Mouse (Mus musculus): ENCODE measurements at regions not wholly inside any gene's neighbourhood (a gene's known extent, or its start where the extent isn't known, plus 50 kb on each side); places are given as distances from the start of the nearest gene placed in this dataset.

- no peak overlapping the region for H3K27ac ChIP-seq (ENCODE audit: insufficient read depth, low read length)
- no peak overlapping the region for H3K4me3 ChIP-seq (ENCODE audit: insufficient read depth, low read length)
- no peaks in the 10 kb centered on the region for H3K4me1 ChIP-seq (ENCODE audit: control insufficient read depth, insufficient read depth, low read length)
- no peak for TF ChIP-seq CTCF (IDR thresholded peaks at IDR 0.05; ENCODE audit: extremely low read depth, insufficient read depth, low read length)
- TF ChIP-seq POLR2A (IDR thresholded peaks at IDR 0.05; ENCODE audit: extremely low read depth, insufficient read depth, low read length), result no peak
Measured at GRCm38 (mm10) chr1:130309746-130310145, 113.1 kb downstream of the Cd55b start.

- no peak for TF ChIP-seq POLR2A (IDR thresholded peaks at IDR 0.05; ENCODE audit: extremely low read depth, insufficient read depth, low read length)
- no peak for TF ChIP-seq CTCF (IDR thresholded peaks at IDR 0.05; ENCODE audit: extremely low read depth, insufficient read depth, low read length)
- Histone ChIP-seq H3K4me1 (ENCODE audit: control insufficient read depth, insufficient read depth, low read length) (no peaks in the 10 kb centered on the region), H3K27ac (ENCODE audit: insufficient read depth, low read length) (no peak overlapping the region), H3K4me3 (ENCODE audit: insufficient read depth, low read length) (no peak overlapping the region)
Measured at GRCm38 (mm10) chr1:130301828-130302386, 120.9 kb downstream of the Cd55b start.

GRCm38 (mm10) chr1:130300065-130300815, 122.6 kb downstream of the Cd55b start:
- no peak overlapping the region for H3K4me3 ChIP-seq (ENCODE audit: insufficient read depth, low read length)
- no peak for TF ChIP-seq CTCF (IDR thresholded peaks at IDR 0.05; ENCODE audit: extremely low read depth, insufficient read depth, low read length)
- no peak for TF ChIP-seq POLR2A (IDR thresholded peaks at IDR 0.05; ENCODE audit: extremely low read depth, insufficient read depth, low read length)
- H3K27ac ChIP-seq (ENCODE audit: insufficient read depth, low read length), result no peak overlapping the region

GRCm38 (mm10) chr1:130299641-130300040, 123.2 kb downstream of the Cd55b start:
- Histone ChIP-seq H3K27ac (ENCODE audit: insufficient read depth, low read length) (no peak overlapping the region), H3K4me1 (ENCODE audit: control insufficient read depth, insufficient read depth, low read length) (no peaks in the 10 kb centered on the region), H3K4me3 (ENCODE audit: insufficient read depth, low read length) (no peak overlapping the region)
- TF ChIP-seq CTCF (IDR thresholded peaks at IDR 0.05; ENCODE audit: extremely low read depth, insufficient read depth, low read length), result no peak
- TF ChIP-seq POLR2A (IDR thresholded peaks at IDR 0.05; ENCODE audit: extremely low read depth, insufficient read depth, low read length), result no peak

More at GRCm38 (mm10) chr1:130300065-130300815, 122.6 kb downstream of the Cd55b start:
- no peaks in the 10 kb centered on the region for H3K4me1 ChIP-seq (ENCODE audit: control insufficient read depth, insufficient read depth, low read length)

- Histone ChIP-seq H3K27ac (ENCODE audit: insufficient read depth, low read length) (no peak overlapping the region), H3K4me1 (ENCODE audit: control insufficient read depth, insufficient read depth, low read length) (no peaks in the 10 kb centered on the region), H3K4me3 (ENCODE audit: insufficient read depth, low read length) (no peak overlapping the region)
- TF ChIP-seq POLR2A (IDR thresholded peaks at IDR 0.05; ENCODE audit: extremely low read depth, insufficient read depth, low read length) (no peak), CTCF (IDR thresholded peaks at IDR 0.05; ENCODE audit: extremely low read depth, insufficient read depth, low read length) (no peak)
Measured at GRCm38 (mm10) chr1:130299069-130299468, 123.7 kb downstream of the Cd55b start.

GRCm38 (mm10) chr1:130298636-130299035, 124.2 kb downstream of the Cd55b start:
- TF ChIP-seq CTCF (IDR thresholded peaks at IDR 0.05; ENCODE audit: extremely low read depth, insufficient read depth, low read length), result no peak
- TF ChIP-seq POLR2A (IDR thresholded peaks at IDR 0.05; ENCODE audit: extremely low read depth, insufficient read depth, low read length), result no peak
- H3K4me1 ChIP-seq (ENCODE audit: control insufficient read depth, insufficient read depth, low read length), result no peaks in the 10 kb centered on the region
- H3K27ac ChIP-seq (ENCODE audit: insufficient read depth, low read length), result no peak overlapping the region

GRCm38 (mm10) chr1:130297471-130297870, 125.3 kb downstream of the Cd55b start:
- no peak for TF ChIP-seq POLR2A (IDR thresholded peaks at IDR 0.05; ENCODE audit: extremely low read depth, insufficient read depth, low read length)
- TF ChIP-seq CTCF (IDR thresholded peaks at IDR 0.05; ENCODE audit: extremely low read depth, insufficient read depth, low read length), result no peak
- H3K27ac ChIP-seq (ENCODE audit: insufficient read depth, low read length), result no peak overlapping the region
- no peaks in the 10 kb centered on the region for H3K4me1 ChIP-seq (ENCODE audit: control insufficient read depth, insufficient read depth, low read length)
- no peak overlapping the region for H3K4me3 ChIP-seq (ENCODE audit: insufficient read depth, low read length)

More at GRCm38 (mm10) chr1:130298636-130299035, 124.2 kb downstream of the Cd55b start:
- no peak overlapping the region for H3K4me3 ChIP-seq (ENCODE audit: insufficient read depth, low read length)

GRCm38 (mm10) chr1:130285882-130286281, 136.9 kb downstream of the Cd55b start:
- no peak for TF ChIP-seq POLR2A (IDR thresholded peaks at IDR 0.05; ENCODE audit: extremely low read depth, insufficient read depth, low read length)
- TF ChIP-seq CTCF (IDR thresholded peaks at IDR 0.05; ENCODE audit: extremely low read depth, insufficient read depth, low read length), result no peak
- Histone ChIP-seq H3K4me3 (ENCODE audit: insufficient read depth, low read length) (no peak overlapping the region), H3K27ac (ENCODE audit: insufficient read depth, low read length) (no peak overlapping the region), H3K4me1 (ENCODE audit: control insufficient read depth, insufficient read depth, low read length) (no peaks in the 10 kb centered on the region)

- H3K4me3 ChIP-seq (ENCODE audit: insufficient read depth, low read length), result no peak overlapping the region
- TF ChIP-seq CTCF (IDR thresholded peaks at IDR 0.05; ENCODE audit: extremely low read depth, insufficient read depth, low read length) (no peak), POLR2A (IDR thresholded peaks at IDR 0.05; ENCODE audit: extremely low read depth, insufficient read depth, low read length) (no peak)
- no peak overlapping the region for H3K27ac ChIP-seq (ENCODE audit: insufficient read depth, low read length)
- H3K4me1 ChIP-seq (ENCODE audit: control insufficient read depth, insufficient read depth, low read length), result no peaks in the 10 kb centered on the region
Measured at GRCm38 (mm10) chr1:130282153-130282552, 140.7 kb downstream of the Cd55b start.

- H3K4me1 ChIP-seq (ENCODE audit: control insufficient read depth, insufficient read depth, low read length), result peaks cover 1% of the 10 kb centered on the region; the same call in 1 of the 2 replicates
- TF ChIP-seq POLR2A (IDR thresholded peaks at IDR 0.05; ENCODE audit: extremely low read depth, insufficient read depth, low read length) (no peak), CTCF (IDR thresholded peaks at IDR 0.05; ENCODE audit: extremely low read depth, insufficient read depth, low read length) (no peak)
- H3K4me3 ChIP-seq (ENCODE audit: insufficient read depth, low read length), result no peak overlapping the region
- H3K27ac ChIP-seq (ENCODE audit: insufficient read depth, low read length), result no peak overlapping the region
Measured at GRCm38 (mm10) chr1:130279180-130279579, 143.6 kb downstream of the Cd55b start.

Measured in cortical plate, adult 2 months (tissue).